Mouse (Mus musculus) neural tube, embryonic 14.5 days (tissue): ENCODE data around the gene Atp8b4. TPM values are rescaled to one million over a fixed set of nuclear protein-coding genes. Genes with fewer than 3 reads are reported as not detected.

Source experiments
- ATAC-seq: fragments of 200-750 bp; cut with Nextera tagmentation; 2 replicates; pipeline ENCODE4 v1.8.0; 2017; ENCODE audit warnings: low read depth, mild to moderate bottlenecking, moderate TSS enrichment, moderate library complexity
- H3K27ac ChIP-seq: fragments of 300-500 bp; sonication (generic); 2 replicates; pipeline ENCODE4 v1.5.1; 2014; ENCODE audit warnings: low read depth, mild to moderate bottlenecking, control low read depth, low read length, moderate library complexity, mixed read lengths
- H3K27me3 ChIP-seq: fragments of 300-500 bp; sonication (generic); 2 replicates; pipeline ENCODE4 v1.6.1; 2014; ENCODE audit warnings: low read length; ENCODE audit not compliant: control insufficient read depth, insufficient read depth
- H3K36me3 ChIP-seq: fragments of 300-500 bp; sonication (generic); 2 replicates; pipeline ENCODE4 v1.6.1; 2014; ENCODE audit warnings: low read length, mixed read lengths; ENCODE audit not compliant: control insufficient read depth, insufficient read depth
- H3K4me1 ChIP-seq: fragments of 300-500 bp; sonication (generic); 2 replicates; pipeline ENCODE4 v1.6.1; 2014; ENCODE audit warnings: low read length; ENCODE audit not compliant: control insufficient read depth, insufficient read depth
- H3K4me2 ChIP-seq: fragments of 300-500 bp; sonication (generic); 2 replicates; pipeline ENCODE4 v1.6.1; 2014; ENCODE audit warnings: mild to moderate bottlenecking, low read depth, low read length, control low read depth
- H3K4me3 ChIP-seq: fragments of 300-500 bp; sonication (generic); 2 replicates; pipeline ENCODE4 v1.5.1; 2014; ENCODE audit warnings: low read depth, low read length, control low read depth, mixed read lengths
- H3K9ac ChIP-seq: fragments of 300-500 bp; sonication (generic); replicated peaks from 2 replicates; pipeline ENCODE4 v1.6.1; 2014; ENCODE audit warnings: low read depth, mild to moderate bottlenecking, control low read depth, low read length, mixed read lengths
- H3K9me3 ChIP-seq: fragments of 300-500 bp; sonication (generic); 2 replicates; pipeline ENCODE4 v1.6.1; 2016; ENCODE audit warnings: low read length; ENCODE audit not compliant: control insufficient read depth
- WGBS: fragments of 180-500 bp; shearing (Covaris S2); extraction: QIAGEN DNeasy Blood & Tissue Kit; methylation state at CpG from one replicate; pipeline ENCODE4 v1.1.7; 2014; 5-methylcytosine and 5-hydroxymethylcytosine counted together
- polyA plus RNA-seq: library from polyadenylated mRNA; unstranded; fragments of >200 nt; fragmentation: Nextera tagmentation; extraction: Ambion mirVana; gene quantifications from 2 replicates; pipeline ENCODE4 v1.2.1, GENCODE M21; 2014

The Atp8b4 gene
- polyA plus RNA-seq, 1 experiment from 2014 or later, result 0.03 TPM

DNA sequence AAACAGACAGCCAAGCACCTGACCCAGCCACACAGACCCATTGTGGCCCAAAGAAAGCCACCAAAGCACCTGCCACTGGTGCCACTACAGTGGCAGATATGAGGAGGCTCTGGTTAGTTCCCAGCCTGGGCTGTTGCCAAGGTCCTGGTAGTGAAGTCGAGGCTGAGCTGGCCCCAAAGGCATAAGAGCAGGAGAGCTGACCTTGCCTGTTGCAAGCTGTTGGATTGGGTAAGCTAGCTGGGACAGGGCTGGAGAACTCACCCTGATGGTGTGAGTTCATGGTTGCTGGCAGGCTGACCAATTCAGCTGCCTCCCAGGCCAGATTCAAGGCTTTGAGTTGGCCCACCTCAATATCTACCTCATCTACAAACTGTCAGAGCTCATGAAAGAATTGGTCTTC lies 4.7 kb upstream of the Atp8b4 start:
- H3K27ac ChIP-seq, result no peak overlapping the region
- H3K4me1 ChIP-seq, result no peaks in the 10 kb centered on the region
- H3K36me3 ChIP-seq, result no peaks in the 10 kb centered on the region
- H3K9me3 ChIP-seq, result no peaks in the 10 kb centered on the region
- H3K4me3 ChIP-seq, result no peak overlapping the region
- H3K27me3 ChIP-seq, result no peaks in the 10 kb centered on the region
- H3K4me2 ChIP-seq, result no peak overlapping the region
- WGBS, result 84% methylated on average over 1 of the region's 1 CpGs
- H3K9ac ChIP-seq, result no peak overlapping the region
- no peak for ATAC-seq

DNA sequence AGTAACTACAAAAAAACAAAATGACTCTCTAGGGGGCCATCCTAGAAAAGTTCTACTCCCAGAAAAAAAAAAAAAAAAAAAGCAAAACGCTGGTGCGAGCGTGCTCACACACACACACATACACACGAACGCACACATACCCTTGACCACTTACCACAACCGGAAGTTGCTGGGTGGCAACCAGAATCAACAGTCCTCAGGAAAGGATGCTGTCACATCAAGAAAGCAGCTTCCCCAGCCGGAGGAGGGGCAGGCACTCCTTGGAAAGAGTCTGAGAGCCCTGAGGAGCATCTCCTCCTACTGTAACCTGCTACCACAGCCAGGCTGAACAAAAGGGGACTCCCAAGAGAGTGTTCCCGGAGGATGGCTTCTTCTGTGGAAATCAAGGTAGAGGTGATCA lies 744 bp downstream of the Atp8b4 start:
- no peak for ATAC-seq
- WGBS, result 73% methylated on average over 8 of the region's 8 CpGs
- no peak overlapping the region for H3K9ac ChIP-seq

DNA sequence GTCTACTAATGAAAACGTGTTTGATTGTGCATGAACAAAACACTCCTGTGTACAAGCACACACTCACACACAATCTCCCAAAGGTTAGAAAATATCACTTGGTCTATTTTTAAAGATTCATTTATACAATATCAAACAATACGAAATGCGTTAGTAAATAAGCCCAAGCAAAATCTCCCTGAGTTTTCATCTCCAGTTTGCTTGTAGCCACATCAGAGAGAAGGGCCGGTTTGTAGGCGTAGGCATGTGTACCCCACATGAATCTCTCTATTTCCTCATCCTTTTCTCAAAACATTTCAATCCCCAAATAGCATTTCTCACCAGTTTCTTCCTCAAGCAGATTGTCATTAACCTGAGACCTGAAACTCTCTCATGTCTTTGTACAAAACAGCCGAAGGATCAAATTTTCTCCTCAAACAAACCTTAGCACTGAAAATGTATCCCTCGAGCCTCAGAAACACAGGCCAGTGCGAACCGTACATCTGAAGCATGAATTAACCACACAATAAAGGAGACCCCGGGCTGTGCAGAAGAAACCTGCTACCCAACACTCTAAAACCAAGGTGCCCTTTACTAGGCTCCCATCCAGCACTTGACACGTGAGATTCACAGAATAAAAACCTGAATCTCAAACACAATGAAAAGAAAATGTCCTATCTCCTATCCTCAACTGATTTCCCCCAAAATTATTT lies 1.6 kb downstream of the Atp8b4 start:
- WGBS, result 85% methylated on average over 11 of the region's 11 CpGs
- Histone ChIP-seq H3K4me3 (no peak overlapping the region), H3K36me3 (no peaks in the 10 kb centered on the region), H3K27me3 (no peaks in the 10 kb centered on the region), H3K4me2 (no peak overlapping the region), H3K4me1 (no peaks in the 10 kb centered on the region), H3K27ac (no peak overlapping the region), H3K9ac (no peak overlapping the region), H3K9me3 (no peaks in the 10 kb centered on the region)
- ATAC-seq, result no peak

More for the DNA sequence above, 744 bp downstream of the Atp8b4 start:
- Histone ChIP-seq H3K4me2 (no peak overlapping the region), H3K36me3 (no peaks in the 10 kb centered on the region), H3K9me3 (no peaks in the 10 kb centered on the region), H3K27me3 (no peaks in the 10 kb centered on the region), H3K4me3 (no peak overlapping the region), H3K4me1 (no peaks in the 10 kb centered on the region), H3K27ac (no peak overlapping the region)

DNA sequence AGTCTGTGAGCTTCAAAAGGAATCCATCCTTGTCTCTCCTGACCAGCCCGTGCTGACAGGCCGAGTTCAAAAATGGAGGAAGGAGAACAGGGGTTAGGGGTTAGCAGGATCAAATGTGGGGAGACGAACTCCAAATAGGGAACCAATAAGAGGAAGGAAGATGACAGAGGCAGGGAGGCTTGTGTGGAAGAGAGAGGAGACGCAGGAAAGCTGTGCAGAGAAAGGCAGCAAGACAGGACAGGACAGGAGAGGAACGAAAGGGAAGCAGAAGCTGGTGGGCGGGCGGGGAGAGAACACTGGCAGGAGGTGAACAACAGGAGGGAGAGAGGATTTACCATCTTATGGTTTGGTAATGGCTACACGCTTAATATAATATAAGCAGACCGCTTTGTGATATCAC lies 3.6 kb downstream of the Atp8b4 start:
- WGBS, result 87% methylated on average over 9 of the region's 9 CpGs
- H3K36me3 ChIP-seq, result no peaks in the 10 kb centered on the region
- ATAC-seq, result no peak
- no peak overlapping the region for H3K27ac ChIP-seq
- H3K9ac ChIP-seq, result no peak overlapping the region
- no peaks in the 10 kb centered on the region for H3K4me1 ChIP-seq
- H3K4me3 ChIP-seq, result no peak overlapping the region
- no peaks in the 10 kb centered on the region for H3K27me3 ChIP-seq
- no peaks in the 10 kb centered on the region for H3K9me3 ChIP-seq
- H3K4me2 ChIP-seq, result no peak overlapping the region

DNA sequence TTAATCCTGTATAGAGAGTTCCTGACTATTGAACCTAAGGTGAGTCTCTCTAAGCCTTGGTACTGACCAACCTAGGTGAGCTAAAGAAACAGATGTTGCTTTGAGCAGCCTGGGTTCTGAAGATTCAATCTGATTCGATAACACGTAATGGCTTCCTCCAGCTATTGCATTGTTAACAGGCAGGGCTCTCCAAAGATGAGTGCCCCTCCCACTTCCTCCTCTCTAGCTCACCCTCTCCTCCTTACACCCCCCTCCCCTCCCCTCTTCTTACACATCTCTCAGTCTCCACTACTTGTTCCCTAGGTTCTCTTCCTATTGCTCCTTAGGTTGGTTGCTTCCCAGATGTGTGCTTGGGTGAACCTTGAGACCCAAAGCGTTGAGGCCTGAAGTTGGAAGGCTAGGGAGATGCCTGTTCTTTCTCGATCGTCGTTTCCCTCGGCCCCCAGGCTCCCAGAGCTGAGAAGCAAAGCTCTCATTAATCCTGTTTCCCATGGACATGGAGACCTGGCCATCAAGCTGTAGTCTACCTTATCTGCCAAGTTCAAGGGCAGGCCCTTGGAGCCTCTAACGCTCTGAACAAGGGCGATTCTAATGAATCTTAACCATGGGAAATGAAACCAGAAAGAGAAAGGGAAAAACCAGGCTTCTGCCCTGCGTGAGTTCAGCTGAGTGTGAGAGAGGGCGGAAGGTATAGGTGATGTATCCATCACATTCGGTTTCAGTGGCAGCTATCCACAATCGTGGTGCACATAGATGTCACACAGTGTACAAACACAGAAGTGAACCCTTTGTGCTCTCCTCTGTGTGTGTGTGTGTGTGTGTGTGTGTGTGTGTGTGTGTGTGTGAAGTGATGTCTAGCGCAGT lies 4.4 kb downstream of the Atp8b4 start:
- no peak overlapping the region for H3K4me2 ChIP-seq
- H3K4me1 ChIP-seq, result no peaks in the 10 kb centered on the region
- WGBS, result 83% methylated on average over 14 of the region's 14 CpGs
- H3K36me3 ChIP-seq, result no peaks in the 10 kb centered on the region
- no peak for ATAC-seq
- no peak overlapping the region for H3K9ac ChIP-seq
- H3K9me3 ChIP-seq, result no peaks in the 10 kb centered on the region
- H3K27me3 ChIP-seq, result no peaks in the 10 kb centered on the region
- no peak overlapping the region for H3K4me3 ChIP-seq
- H3K27ac ChIP-seq, result no peak overlapping the region

DNA sequence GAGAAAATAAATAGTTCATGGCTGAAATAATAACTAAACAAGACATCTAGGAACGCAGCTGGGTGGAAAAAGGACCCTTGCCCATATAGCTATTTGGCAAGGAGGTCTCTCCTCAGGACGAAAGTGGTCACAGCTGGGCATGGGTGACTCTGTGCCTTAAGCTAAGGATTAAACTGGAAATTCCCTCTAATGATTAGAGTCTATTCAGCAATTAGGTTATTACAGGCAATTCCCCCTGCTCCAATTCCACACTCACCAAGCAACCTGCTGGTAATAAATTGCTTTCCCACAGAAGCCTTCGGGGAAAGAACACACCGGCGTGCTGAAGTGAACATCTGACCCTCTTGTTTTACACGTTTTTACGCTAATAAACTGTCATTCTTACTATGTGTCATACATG lies 5.2 kb downstream of the Atp8b4 start:
- H3K4me3 ChIP-seq, result no peak overlapping the region
- no peaks in the 10 kb centered on the region for H3K9me3 ChIP-seq
- no peak overlapping the region for H3K4me2 ChIP-seq
- H3K36me3 ChIP-seq, result no peaks in the 10 kb centered on the region
- no peaks in the 10 kb centered on the region for H3K4me1 ChIP-seq
- H3K27me3 ChIP-seq, result no peaks in the 10 kb centered on the region
- no peak overlapping the region for H3K27ac ChIP-seq
- 0 out of 2 replicates have a peak, but pooled peaks have one; percentile 50 for ATAC-seq
- WGBS, result 22% methylated on average over 7 of the region's 7 CpGs
- no peak overlapping the region for H3K9ac ChIP-seq

DNA sequence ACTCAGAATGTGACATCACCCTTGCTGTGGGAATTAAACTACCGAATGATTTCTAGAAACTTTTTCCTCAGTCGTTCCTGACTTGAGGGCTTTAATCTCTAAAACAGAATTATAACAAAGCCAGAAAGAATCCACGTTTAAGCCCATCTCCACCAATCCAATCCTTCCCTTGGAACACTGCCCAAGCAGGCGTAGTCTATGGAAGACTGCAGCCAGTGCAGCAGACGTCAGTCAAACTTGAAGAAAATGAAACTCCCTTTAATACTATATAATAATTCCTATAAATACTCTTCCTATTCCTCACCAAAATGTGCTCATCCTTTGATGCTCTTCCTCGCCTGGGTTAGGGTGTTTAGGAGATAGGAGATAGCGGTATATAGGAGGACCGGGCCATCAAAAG lies 7.2 kb downstream of the Atp8b4 start:
- no peak for ATAC-seq
- Histone ChIP-seq H3K9ac (no peak overlapping the region), H3K4me3 (no peak overlapping the region), H3K4me1 (no peaks in the 10 kb centered on the region), H3K4me2 (no peak overlapping the region), H3K27ac (no peak overlapping the region), H3K27me3 (no peaks in the 10 kb centered on the region), H3K36me3 (no peaks in the 10 kb centered on the region), H3K9me3 (no peaks in the 10 kb centered on the region)
- WGBS, result 87% methylated on average over 8 of the region's 8 CpGs

DNA sequence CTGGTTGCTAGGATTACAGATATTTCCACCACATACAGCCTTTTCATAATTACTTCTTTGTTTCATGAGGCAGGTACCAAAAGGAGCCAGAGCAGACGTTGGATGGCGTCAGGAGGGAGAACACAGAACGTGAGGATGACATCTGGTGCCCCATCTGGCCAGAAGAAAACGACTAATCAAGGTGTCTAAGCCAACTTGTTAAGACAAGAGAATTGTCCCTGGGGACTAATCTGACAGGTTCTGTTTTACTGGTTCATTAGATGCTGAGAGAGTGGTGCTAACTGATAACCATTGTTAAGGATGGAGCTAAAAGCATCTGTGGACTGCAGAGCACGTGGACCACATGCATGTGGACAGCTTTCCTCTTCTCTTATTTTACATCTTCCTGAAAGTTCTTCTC lies 7.8 kb downstream of the Atp8b4 start:
- Histone ChIP-seq H3K27ac (no peak overlapping the region), H3K4me3 (no peak overlapping the region), H3K4me1 (no peaks in the 10 kb centered on the region), H3K4me2 (no peak overlapping the region), H3K36me3 (no peaks in the 10 kb centered on the region), H3K9ac (no peak overlapping the region), H3K9me3 (no peaks in the 10 kb centered on the region), H3K27me3 (no peaks in the 10 kb centered on the region)
- peak; percentile 24; the same call in 1 of the 2 replicates for ATAC-seq
- 21% methylated on average over 5 of the region's 5 CpGs for WGBS

DNA sequence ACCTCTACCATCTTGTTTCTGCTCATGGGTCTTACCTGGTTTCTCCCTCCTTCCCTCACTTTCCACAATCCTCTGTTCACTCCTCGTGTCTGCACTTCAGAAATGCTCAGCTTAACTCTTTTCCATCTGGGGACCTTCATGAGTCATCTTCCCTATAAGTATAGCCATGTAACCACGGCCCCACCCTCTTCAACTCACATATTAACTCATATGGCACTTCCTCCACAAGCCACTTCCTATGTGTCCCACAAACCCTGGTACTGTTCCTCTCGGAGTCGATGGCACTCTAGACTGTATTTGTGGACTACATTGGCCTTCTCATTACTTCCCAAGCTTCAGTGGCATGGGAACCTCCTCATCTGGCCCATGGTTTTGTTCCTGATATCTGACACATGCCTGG lies 9.0 kb downstream of the Atp8b4 start:
- no peak overlapping the region for H3K4me2 ChIP-seq
- H3K36me3 ChIP-seq, result no peaks in the 10 kb centered on the region

More for the DNA sequence above, 9.0 kb downstream of the Atp8b4 start:
- H3K4me3 ChIP-seq, result no peak overlapping the region
- H3K9ac ChIP-seq, result no peak overlapping the region
- no peaks in the 10 kb centered on the region for H3K4me1 ChIP-seq
- H3K9me3 ChIP-seq, result no peaks in the 10 kb centered on the region
- no peak overlapping the region for H3K27ac ChIP-seq
- WGBS, result 90% methylated on average over 4 of the region's 4 CpGs
- H3K27me3 ChIP-seq, result no peaks in the 10 kb centered on the region
- no peak for ATAC-seq
